Mouse (Mus musculus) hindbrain, embryonic 11.5 days (tissue): ENCODE results near the gene Rnf144b. TPM values are rescaled to one million over a fixed set of nuclear protein-coding genes. Genes with fewer than 3 reads are reported as not detected.

Experiments used
- ATAC-seq: fragments of 200-750 bp; cut with Nextera tagmentation; 2 replicates; pipeline ENCODE4 v1.8.0; 2017; ENCODE audit warnings: mild to moderate bottlenecking, moderate TSS enrichment, moderate library complexity; ENCODE audit not compliant: low FRiP score
- DNase-seq: peaks from one replicate; pipeline ENCODE4 v3.0.0-alpha.2; 2015; ENCODE audit warnings: low spot score
- H3K27ac ChIP-seq: fragments of 300-500 bp; sonication (generic); 2 replicates; pipeline ENCODE4 v1.5.1; 2014; ENCODE audit warnings: mild to moderate bottlenecking, low read depth, low read length
- H3K27me3 ChIP-seq: fragments of 300-500 bp; sonication (generic); 2 replicates; pipeline ENCODE4 v1.6.1; 2014; ENCODE audit warnings: mild to moderate bottlenecking, low read length, moderate library complexity, mixed read lengths; ENCODE audit not compliant: control insufficient read depth, insufficient read depth
- H3K36me3 ChIP-seq: fragments of 300-500 bp; sonication (generic); 2 replicates; pipeline ENCODE4 v1.6.1; 2014; ENCODE audit warnings: mild to moderate bottlenecking, low read length, moderate library complexity, mixed read lengths; ENCODE audit not compliant: control insufficient read depth, insufficient read depth
- H3K4me1 ChIP-seq: fragments of 300-500 bp; sonication (generic); replicated peaks from 2 replicates; pipeline ENCODE4 v1.6.1; 2014; ENCODE audit warnings: low read length, mixed read lengths; ENCODE audit not compliant: control insufficient read depth, insufficient read depth
- H3K4me2 ChIP-seq: fragments of 300-500 bp; sonication (generic); replicated peaks from 2 replicates; pipeline ENCODE4 v1.6.1; 2014; ENCODE audit warnings: mild to moderate bottlenecking, low read depth, low read length
- H3K4me3 ChIP-seq: fragments of 300-500 bp; sonication (generic); 2 replicates; pipeline ENCODE4 v1.5.1; 2014; ENCODE audit warnings: low read depth, low read length
- H3K9ac ChIP-seq: fragments of 300-500 bp; sonication (generic); 2 replicates; pipeline ENCODE4 v1.6.1; 2014; ENCODE audit warnings: low read depth, low read length
- H3K9me3 ChIP-seq: fragments of 300-500 bp; sonication (generic); 2 replicates; pipeline ENCODE4 v1.6.1; 2016; ENCODE audit warnings: low read length; ENCODE audit not compliant: control insufficient read depth
- WGBS: fragments of 180-500 bp; shearing (Covaris S2); extraction: QIAGEN DNeasy Blood & Tissue Kit; methylation state at CpG from one replicate; pipeline ENCODE4 v1.1.7; 2014; 5-methylcytosine and 5-hydroxymethylcytosine counted together
- polyA plus RNA-seq: library from polyadenylated mRNA; unstranded; fragments of >200 nt; fragmentation: Nextera tagmentation; extraction: Ambion mirVana; gene quantifications from 2 replicates; pipeline ENCODE4 v1.2.1, GENCODE M21; 2014

Gene Rnf144b
- polyA plus RNA-seq, 1 experiment from 2014 or later: 1.2 TPM

DNA sequence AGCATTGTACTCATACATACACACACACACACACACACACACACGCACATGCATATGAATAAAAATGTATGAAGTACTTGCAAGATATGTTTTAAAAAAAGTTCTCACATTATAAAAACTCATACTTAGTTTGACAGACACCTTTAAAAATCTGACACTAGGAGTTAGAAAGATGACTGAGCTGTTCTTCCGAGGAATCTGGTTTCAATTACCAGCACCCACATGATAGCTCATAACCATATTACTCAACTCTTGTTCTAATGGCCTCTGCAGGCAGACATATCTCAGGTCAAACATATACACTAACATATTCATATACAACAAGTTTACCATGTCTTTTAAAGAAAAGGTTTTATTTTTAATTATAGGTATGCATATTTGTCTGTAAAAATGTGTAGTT, 25.9 kb upstream of the Rnf144b start:
- WGBS: 89% methylated on average over 2 of the region's 2 CpGs
- no peaks in the 10 kb centered on the region for H3K27me3 ChIP-seq

DNA sequence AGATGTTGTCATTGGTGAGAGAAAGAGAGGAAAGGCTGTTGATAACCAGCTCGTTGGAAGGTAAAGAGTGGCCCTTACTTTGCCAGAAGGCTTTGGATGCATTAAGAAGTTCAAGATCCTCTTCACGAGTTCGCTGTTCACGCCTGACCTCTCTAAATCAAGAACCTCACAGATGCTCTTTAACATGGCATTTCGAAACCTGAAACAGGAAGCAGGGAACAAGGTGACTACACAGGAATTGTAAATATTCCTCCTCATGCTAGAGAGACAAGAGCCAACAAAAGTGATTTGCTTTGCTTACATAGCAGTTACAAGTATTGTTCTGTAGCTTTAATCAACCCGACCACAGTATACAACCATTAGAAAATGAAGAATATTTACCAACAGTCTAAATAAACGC, 23.2 kb upstream of the Rnf144b start:
- H3K9me3 ChIP-seq: no peaks in the 10 kb centered on the region
- no peak overlapping the region for H3K4me2 ChIP-seq
- no peak overlapping the region for H3K27ac ChIP-seq
- H3K4me1 ChIP-seq: peaks cover 4% of the 10 kb centered on the region
- no peak overlapping the region for H3K9ac ChIP-seq
- WGBS: 90% methylated on average over 7 of the region's 7 CpGs
- no peak overlapping the region for H3K4me3 ChIP-seq
- H3K36me3 ChIP-seq: peaks cover 2% of the 10 kb centered on the region; the same call in 1 of the 2 replicates
- DNase-seq: no peak
- no peaks in the 10 kb centered on the region for H3K27me3 ChIP-seq
- ATAC-seq: no peak

More for the DNA sequence above, 25.9 kb upstream of the Rnf144b start:
- H3K9me3 ChIP-seq: no peaks in the 10 kb centered on the region
- ATAC-seq: no peak
- DNase-seq: no peak
- H3K36me3 ChIP-seq: peaks cover 7% of the 10 kb centered on the region; the same call in 1 of the 2 replicates
- H3K27ac ChIP-seq: no peak overlapping the region
- H3K4me1 ChIP-seq: no peaks in the 10 kb centered on the region
- no peak overlapping the region for H3K9ac ChIP-seq
- no peak overlapping the region for H3K4me2 ChIP-seq
- no peak overlapping the region for H3K4me3 ChIP-seq

DNA sequence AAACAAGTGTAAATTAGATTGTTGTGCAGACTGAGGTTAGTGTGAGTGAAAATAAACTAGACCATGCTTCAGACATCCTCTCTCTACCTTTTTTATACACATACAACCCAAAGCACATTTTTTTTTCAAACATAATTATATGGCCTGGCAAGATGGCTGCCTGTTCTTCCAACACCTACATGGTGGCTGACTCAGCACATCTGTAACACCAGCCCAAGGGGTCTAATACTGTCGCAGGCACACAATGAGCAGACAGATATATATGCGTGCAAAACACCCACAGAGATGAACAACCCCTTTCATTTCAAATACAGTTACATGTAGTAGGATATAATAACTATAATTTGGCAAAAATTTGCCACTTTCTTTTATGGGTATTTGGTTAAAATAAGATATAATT, 21.9 kb upstream of the Rnf144b start:
- peaks cover 4% of the 10 kb centered on the region for H3K4me1 ChIP-seq
- no peaks in the 10 kb centered on the region for H3K27me3 ChIP-seq
- 92% methylated on average over 2 of the region's 2 CpGs for WGBS
- no peaks in the 10 kb centered on the region for H3K9me3 ChIP-seq
- H3K4me2 ChIP-seq: no peak overlapping the region
- ATAC-seq (no peak), DNase-seq (no peak)
- no peak overlapping the region for H3K9ac ChIP-seq
- H3K4me3 ChIP-seq: no peak overlapping the region
- no peak overlapping the region for H3K27ac ChIP-seq
- peaks cover 2% of the 10 kb centered on the region; the same call in 1 of the 2 replicates for H3K36me3 ChIP-seq

DNA sequence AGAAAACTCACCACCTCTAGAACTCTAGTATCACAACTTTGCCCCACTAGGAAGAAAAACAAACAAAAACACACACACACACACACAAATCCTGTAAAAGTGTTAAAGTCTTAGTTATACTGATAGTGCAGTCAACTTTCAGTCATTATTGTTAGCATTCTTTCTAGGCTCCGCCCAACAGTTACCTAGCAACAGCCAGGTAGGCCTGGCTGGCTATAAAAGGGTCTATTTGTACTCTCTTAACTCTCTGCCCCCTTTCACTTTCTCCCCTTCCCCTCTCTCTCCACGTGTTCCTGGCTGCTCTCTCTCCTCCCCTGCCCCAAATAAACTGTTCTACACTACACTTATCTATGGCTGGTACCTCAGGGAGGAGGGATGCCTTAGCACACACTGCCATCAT, 18.3 kb upstream of the Rnf144b start:
- H3K4me2 ChIP-seq: peak overlapping the region; percentile 64
- H3K27ac ChIP-seq: no peak overlapping the region
- WGBS: 16% methylated on average over 2 of the region's 2 CpGs
- no peak overlapping the region; the same call in 1 of the 2 replicates for H3K9ac ChIP-seq
- no peaks in the 10 kb centered on the region for H3K27me3 ChIP-seq
- DNase-seq (no peak), ATAC-seq (no peak)
- H3K4me1 ChIP-seq: peaks cover 4% of the 10 kb centered on the region
- peak overlapping the region; percentile 98 for H3K4me3 ChIP-seq
- H3K36me3 ChIP-seq: no peaks in the 10 kb centered on the region
- no peaks in the 10 kb centered on the region for H3K9me3 ChIP-seq

DNA sequence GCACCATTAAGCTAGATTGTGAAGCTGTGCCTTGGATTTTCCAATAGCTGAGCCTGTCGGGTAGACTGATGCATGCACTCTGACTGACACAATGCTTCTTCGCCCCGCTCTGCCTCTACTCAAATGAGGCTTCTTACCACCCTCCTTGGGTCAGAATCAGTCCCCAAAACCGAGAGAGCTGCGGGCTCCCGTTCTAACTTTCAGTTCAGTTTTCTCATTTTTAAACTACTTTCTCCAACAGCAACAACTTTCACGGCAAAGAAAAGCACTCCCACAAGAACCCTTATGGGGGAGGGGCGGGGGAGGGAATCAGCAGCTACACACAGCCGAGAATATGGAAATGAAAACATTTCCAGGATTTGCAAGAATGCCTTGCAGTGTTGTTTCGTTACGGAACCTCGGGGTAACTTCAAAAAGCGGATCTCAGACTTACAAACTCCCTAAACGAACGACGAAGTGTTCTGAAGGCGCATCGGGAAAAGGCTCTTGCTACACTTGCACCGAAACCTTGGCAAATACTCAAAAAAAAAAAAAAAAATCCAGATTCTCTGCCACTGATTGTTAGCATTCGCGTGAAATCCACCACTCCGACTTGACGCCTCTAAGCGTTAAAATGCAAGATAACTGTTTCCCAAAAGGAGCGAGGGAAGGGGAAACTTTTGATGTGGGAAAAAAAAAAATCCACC, 17.5 kb upstream of the Rnf144b start:
- DNase-seq: peak; percentile 67
- H3K27me3 ChIP-seq: no peaks in the 10 kb centered on the region
- peak overlapping the region; percentile 64 for H3K4me2 ChIP-seq
- no peaks in the 10 kb centered on the region for H3K9me3 ChIP-seq
- H3K4me1 ChIP-seq: peaks cover 4% of the 10 kb centered on the region
- peak overlapping the region; percentile 99 for H3K9ac ChIP-seq
- no peak for ATAC-seq
- under 1% methylated on average over 25 of the region's 25 CpGs for WGBS
- H3K27ac ChIP-seq: peak overlapping the region; percentile 99
- H3K36me3 ChIP-seq: no peaks in the 10 kb centered on the region
- H3K4me3 ChIP-seq: peak overlapping the region; percentile 98

DNA sequence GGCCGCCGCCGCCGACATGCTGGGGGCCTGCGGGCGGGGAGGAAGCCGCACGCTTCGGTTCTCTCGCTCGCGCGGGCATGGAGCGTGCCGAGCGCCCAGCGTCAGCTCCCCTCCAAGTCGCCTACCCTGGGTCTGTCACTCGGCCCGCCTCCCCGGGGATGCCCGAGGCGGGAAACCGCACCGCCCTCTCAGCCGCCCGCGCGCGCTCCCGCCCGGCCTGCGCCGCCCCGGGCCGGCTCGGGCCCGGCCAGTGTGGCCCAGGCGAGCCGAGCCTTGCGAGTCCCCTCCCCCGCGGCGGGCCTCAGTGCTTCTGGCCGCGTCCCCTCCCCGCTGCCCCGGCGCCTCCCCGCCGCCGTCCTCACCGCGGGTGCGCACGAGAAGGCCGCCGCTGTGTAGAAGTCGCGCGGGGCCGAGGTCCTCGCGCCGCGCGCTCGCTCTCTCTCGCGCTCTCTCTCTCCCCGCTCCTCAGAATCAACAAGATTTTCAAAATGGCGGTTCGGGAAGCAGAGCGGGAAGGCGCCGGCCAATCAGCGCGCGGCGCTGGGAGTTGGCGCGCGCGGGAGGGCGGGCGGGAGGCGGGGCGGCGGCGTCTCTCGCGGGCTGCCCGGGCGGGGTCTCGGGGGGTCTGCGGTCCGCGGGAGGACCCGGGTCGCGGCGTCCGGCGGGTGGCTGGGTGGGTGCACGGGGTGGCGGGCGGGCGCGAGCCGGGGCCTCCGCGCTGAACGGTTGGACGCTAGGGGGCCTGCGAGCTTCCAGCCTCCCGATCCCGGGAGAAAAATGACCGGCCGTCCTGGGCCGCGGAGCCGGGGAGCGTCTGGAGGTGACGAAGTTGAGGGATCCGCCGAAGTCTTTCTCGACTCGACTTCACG, 16.5 kb upstream of the Rnf144b start, which contains the start of gene Dek:
TSS of gene Dek (minus strand) at position 491 of the 869 bp plus-strand sequence.
- peak within 1 kb of the TSS; percentile 99 for H3K27ac ChIP-seq

DNA sequence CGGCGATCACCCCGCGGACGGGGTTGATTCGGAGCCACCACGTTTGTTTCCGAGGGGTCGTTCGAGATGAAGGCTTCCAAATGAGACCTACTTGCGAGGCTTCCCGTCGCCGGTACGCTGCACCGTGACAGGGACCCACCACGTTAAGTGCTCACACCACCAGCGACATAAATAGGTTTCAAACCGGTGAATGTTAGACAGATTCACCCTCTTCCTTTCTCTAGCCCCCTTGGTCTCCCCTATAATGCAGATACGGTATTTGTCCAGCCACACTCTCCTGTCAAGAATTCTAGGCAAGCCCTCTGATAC, 15.9 kb upstream of the Rnf144b start:
- DNase-seq: no peak
- peak overlapping the region; percentile 99 for H3K27ac ChIP-seq
- no peaks in the 10 kb centered on the region for H3K36me3 ChIP-seq
- H3K4me3 ChIP-seq: peak overlapping the region; percentile 98
- 1% methylated on average over 20 of the region's 20 CpGs for WGBS
- ATAC-seq: peak; percentile 33
- H3K27me3 ChIP-seq: no peaks in the 10 kb centered on the region
- peak overlapping the region; percentile 65 for H3K4me2 ChIP-seq
- H3K9ac ChIP-seq: peak overlapping the region; percentile 99
- H3K4me1 ChIP-seq: peaks cover 4% of the 10 kb centered on the region
- H3K9me3 ChIP-seq: no peaks in the 10 kb centered on the region

More for the DNA sequence above, 16.5 kb upstream of the Rnf144b start, which contains the start of gene Dek:
- Histone ChIP-seq H3K4me3 (peak within 1 kb of the TSS; percentile 98), H3K36me3 (no peaks in the 10 kb centered on the region), H3K4me1 (peaks cover 4% of the 10 kb centered on the region), H3K27me3 (no peaks in the 10 kb centered on the region), H3K9me3 (no peaks in the 10 kb centered on the region), H3K4me2 (peak within 1 kb of the TSS; percentile 65), H3K9ac (peak within 1 kb of the TSS; percentile 99)
- ATAC-seq: peak; percentile 94
- under 1% methylated on average over 88 of the region's 129 CpGs for WGBS
- DNase-seq: peak; percentile 90

DNA sequence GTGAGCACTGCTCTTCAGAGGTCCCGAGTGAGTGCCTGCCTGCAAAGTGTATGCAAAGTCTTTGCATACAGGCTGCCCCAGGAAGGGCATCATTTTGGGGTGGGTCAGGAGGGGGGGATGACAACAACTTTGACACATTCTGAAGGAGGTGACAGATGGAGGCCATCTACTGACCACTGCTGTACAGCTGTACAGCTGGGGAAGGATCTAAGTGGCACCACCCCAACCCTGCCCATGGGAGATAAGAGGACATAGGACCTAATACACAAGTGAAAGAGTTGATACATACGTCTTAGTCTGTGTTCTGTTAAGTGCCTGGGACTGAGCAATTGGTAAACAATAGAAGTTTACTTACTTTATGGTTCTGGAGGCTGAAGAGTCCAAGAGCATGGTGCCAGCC, 13.2 kb upstream of the Rnf144b start:
- H3K36me3 ChIP-seq: no peaks in the 10 kb centered on the region
- DNase-seq: no peak
- no peak overlapping the region for H3K4me2 ChIP-seq
- no peak overlapping the region for H3K9ac ChIP-seq
- no peaks in the 10 kb centered on the region for H3K4me1 ChIP-seq
- ATAC-seq: no peak
- H3K9me3 ChIP-seq: no peaks in the 10 kb centered on the region
- WGBS: 80% methylated on average over 2 of the region's 2 CpGs
- no peak overlapping the region for H3K4me3 ChIP-seq
- no peaks in the 10 kb centered on the region for H3K27me3 ChIP-seq
- H3K27ac ChIP-seq: no peak overlapping the region
